Mouse (Mus musculus) lung, postnatal 14 days (tissue): ENCODE measurements around the gene Zfp467.

ENCODE experiments used
- DNase-seq: peaks from one replicate; pipeline ENCODE4 v3.0.0; 2021

Gene Zfp467

DNA sequence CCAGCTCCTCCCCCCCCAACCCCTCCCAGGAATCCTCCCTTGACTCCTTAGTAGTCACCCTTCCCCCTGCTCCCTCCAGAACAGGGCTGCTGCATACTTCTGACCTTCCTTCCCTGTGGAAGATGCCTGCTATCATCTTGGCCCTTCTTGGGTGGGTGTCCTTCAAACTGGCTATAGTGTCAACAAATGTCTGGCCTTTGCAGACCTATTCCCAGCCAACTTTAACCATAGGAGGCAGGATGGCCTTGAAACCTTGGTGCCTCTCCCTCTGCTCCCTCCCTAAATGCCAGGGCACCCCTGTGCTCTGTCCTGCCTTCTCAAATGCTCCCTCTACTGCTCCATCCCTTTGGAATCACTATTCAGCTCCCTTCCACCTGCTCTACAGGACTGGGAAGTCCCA is 6.0 kb downstream of the Zfp467 start:
- DNase-seq = no peak

DNA sequence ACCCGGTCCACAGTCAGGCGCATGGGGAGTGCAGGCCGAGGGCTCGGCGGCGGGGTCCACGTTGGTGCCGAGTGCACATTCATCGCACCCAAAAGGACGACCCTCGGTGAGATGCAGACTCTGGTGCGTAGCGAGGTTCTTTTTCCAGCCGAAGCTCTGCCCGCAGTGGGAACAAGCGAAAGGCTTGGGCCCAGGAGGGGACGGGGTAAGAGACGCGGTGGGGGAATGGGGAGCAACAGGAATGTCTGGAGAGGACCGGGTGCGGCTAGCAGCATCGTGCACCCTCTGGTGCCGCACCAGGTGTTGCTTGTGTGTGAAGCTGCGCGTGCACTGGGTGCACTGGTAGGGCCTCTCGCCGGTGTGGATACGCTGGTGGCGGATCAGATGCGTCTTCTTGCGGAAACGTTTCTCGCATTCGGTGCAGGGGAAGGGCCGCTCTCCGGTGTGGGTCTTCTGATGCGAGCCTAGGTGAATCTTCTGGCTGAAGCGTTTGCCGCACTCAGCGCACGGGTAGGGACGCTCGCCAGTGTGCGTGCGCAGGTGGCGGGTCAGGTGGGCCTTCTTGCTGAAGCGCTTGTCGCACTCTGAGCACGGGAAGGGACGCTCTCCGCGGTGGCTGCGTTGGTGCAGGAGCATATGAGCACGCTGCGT is 7.0 kb downstream of the Zfp467 start:
- no peak for DNase-seq

DNA sequence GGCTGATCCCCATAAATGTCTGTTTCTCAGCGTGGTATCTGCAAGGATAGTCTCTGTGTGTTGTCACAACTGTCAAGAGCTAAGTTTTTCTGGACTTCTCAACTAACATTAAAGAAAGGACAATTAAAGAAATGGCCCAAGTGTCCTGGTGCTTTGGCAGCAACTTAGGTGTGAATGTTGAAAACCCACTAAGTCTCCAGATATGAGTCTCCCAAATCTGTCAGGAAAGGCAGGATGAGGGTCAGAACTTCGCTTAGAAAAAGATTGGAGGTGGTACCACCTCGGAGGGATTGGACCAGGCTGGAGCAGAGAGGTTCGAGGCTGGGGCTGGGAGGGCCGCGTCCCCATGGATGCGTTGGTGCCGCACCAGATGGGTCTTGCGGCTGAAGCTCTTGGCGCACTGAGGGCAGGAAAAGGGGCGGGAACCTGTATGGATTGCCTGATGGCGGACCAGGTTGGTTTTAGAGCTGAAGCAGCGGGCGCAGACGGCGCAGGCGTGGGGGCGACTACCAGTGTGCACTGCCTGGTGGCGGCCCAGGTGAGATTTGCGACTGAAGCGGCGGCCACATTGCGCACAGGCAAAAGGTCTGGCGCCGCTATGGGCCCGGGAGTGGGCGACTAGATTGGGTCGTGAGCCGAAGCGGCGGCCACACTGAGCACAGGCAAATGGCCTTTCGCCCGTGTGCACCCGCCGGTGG is 7.8 kb downstream of the Zfp467 start:
- no peak for DNase-seq

DNA sequence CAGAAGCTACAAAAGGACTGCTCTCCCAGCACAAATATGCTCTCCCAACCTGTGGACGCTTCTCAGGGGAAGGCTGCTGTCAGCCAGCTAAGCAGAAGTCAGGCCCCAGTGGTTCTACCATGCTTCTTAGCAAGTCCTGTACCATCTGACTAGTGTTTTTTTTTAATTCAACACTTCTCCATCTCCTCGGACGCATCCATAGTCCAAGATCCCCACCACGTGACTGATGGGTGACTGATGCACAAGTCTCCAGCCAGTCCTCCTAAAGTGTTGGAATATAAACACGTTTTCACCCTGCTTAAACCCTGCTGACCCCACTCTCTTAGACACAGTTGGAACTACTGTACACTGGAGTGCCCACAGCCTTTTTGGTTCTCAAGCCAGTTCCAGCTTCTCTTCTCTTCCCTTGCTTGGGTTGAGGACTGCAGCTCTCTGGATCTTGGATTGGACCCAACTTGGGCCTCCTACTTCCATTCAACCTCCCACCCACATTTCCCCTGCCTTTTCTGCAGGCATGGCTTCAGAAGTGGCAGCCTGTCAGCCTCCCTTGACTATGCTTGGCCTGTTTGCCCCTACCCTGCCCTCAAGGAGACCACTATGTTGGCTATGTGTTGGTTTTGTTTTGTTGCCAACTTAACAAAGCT is 9.8 kb downstream of the Zfp467 start:
- DNase-seq = no peak

DNA sequence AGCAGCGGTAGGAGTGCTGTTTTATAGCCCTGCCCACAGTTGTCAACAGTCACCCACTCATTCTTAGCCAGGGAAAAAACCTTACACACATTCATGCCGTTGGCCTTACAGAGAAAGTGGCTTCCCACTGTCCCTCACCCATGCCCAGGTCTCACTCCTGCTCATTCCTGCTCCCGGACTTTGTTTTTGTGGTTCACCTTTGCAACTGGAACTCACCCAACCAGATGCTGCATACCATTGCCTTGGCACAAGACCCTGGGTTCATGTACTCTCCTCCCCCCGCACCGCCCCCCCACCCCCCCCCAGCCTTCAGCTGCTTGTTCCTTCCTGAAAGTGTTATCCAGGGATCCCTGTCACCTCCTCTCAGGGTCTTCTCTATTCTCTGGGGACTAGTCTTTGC is 10.5 kb downstream of the Zfp467 start:
- DNase-seq = no peak

DNA sequence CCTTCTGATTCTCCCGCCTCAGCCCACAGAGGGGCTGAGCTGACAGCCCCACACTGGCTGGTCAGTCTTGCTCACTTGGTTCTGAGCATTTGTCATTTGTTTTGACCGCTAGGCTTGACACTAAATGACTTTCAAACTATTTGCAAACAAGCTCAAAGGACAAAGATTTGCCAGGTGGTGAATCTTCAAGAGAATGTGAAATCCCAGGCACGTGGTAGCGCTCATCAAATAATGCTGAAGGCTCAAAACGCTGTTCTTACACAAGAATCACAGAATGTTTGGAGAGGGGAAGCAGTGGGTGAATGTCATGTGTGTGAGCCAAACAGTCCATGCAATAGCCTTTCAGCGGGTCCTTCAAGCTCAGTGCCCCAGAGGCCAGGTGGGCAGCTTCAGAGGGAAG is 11.0 kb downstream of the Zfp467 start:
- no peak for DNase-seq

DNA sequence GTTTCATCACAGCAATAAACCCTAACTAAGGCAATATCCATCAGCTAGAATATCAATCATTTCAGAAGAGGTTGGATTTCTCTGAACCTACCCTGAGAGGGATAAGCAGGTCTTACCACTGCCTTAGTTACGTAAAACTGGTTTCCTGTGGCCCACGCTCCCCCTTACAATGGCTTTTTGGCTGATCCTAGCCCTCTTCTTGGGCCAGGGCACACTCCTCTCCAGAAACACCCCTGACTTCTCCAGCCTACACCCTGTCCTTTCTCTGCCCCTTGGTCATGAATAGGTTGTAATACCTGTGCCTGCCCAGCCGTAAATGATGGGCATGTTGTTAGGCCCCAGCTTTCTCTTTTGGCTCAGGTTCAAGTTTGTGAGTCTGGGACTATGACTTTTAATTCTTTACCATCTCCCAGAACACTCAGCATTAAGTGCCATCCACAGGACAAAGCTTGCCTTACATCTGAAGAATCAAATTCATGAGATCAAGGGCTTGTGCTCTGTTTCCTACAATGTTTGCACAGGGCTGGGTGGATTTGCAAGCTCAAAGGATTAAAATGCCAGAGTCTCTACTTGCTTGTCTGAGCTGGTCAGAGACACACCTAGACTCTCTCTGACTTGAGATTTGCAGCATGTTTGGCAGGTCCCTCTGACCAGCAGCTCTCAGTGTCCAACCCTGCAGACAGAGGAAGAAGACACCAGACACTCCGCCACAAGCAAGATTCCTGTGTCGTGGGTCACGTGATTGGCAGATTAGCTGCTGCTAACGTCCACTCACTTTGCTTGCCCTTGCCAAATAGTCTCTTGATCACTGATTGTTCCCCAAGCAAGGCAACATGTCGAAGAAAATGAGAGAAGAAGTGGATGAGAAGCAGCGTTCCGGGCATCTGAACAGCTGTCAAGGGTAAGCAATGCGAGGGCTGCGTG is 12.5 kb downstream of the Zfp467 start:
- no peak for DNase-seq

DNA sequence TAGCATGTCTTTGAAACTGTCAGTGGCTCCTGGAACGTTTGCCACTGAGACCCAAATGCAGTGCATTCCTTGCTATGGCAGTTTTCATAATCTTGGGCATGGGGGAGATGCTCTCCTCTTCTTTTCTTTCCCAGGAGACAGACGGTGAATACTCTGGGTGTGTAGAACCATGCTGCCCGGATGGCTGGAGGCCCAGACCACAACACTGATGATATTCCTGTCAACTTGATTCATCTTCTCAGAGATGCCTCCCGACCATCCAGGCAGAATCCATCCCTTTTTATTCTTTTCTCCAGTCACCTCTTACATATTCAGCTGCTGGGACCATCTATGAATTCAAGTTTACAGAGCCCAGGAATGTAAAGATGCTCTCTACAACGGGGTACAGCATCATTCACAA is 14.9 kb downstream of the Zfp467 start:
- DNase-seq = no peak

DNA sequence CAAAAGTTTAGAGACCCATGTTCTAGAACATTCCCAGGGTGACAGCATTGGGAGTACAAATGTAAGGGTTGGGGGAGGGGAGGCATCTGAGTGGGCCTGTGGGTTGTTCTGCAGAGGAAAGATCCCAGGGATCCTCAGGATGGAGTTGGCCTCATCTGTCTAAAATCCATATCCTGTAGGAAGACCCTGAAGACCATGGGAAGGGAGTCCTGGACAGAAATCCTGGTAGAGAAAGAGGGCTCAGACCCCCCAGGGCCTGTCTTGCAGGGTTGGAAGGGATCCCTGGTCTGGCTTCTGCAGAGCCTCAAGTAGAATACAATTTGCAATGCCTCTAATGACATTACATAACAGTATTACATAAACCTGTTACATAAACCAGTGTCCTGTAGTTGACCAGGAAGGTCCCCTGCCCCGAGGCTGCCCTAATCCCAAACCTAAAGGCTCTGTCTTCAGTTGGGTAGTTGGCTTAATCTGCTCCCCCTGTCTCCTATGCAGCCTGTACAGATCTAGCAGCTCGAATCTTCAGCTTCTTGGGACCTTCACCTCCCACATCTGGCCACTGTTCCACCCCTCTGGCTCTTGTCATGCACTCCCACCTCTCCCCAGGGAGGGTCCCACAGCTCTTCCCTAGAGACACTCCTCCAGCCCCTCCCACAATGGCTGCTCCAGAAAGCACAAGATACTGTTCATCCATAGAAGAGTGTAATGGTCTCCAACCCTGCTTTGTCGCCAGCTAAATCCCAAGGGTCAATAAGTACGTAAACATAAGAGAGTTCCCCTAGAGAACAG is 16.7 kb downstream of the Zfp467 start:
- DNase-seq = no peak

DNA sequence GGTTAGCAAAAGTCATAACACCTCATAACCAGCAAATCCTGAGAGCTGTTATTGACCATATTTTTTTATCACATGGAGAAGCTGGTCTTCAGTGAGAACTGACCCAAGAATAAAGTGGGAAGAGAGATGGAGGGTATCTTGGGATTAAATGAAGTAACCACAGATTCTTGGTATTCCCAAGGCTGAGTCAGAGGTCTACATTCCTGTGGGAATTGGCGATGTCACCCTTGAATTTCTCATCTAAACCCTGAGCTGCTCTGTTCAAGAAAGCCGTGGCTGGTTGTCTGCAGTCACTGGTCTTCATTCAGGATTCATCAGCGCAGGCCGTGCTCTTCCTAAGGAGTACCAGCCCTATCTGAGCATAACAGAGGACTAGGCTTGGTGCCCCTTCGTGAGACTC is 18.7 kb downstream of the Zfp467 start:
- DNase-seq = no peak

DNA sequence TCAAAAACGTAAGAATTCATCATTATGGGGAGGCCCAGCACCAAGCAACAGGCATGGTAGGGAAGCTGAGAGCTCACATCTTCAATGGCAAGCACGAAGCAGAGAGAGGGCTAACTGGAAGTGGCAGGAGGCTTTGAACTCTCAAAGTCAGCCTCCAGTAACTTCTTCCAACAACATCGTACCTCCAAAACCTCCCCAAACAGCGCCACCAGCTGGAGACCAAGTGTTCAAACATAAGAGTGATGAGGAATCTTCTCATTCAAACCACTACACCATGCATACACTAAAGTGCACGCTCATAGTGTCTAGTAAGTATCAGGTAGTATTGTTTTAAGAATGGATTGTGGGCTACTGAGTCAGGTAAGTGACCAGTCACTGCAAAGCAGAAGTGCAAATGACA is 21.6 kb downstream of the Zfp467 start:
- no peak for DNase-seq

DNA sequence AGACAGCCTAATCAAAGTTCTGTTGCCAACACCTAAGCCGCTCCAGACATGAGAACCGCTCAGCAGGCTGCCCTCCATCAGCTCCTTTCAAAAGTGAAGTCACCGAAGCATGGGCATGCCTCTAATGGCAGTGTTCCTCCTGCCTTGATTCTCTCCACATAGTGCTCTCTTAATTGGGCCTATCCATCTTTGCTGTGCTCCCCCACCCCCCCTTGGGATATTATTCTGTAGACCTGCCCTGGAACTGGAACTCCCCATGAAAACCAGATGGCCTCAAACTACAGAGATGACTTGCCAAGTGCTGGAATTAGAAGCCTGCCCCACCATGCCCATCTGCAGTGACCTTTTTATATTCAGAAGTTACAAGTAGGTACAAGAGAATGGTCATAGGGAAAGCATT is 22.3 kb downstream of the Zfp467 start:
- DNase-seq = no peak

DNA sequence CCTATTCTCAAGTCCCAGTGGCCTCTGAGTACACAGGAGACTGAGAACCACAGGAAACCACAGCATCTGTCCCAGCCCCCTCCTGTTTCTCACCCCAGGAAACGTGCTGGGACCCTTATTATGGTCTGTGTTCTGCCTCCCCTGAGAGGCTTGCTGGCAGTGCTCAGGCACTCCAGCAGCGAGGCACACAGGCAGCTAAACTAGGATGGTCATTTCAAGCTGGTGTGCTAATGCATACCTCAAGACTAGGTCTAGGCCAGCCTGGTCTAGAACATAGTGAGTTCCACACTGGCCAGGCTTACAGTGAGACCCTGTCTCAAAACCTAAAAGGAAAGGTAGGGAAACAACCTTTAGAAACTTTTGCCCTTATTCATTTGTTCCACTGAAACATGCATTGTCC is 25.0 kb downstream of the Zfp467 start:
- DNase-seq = no peak

DNA sequence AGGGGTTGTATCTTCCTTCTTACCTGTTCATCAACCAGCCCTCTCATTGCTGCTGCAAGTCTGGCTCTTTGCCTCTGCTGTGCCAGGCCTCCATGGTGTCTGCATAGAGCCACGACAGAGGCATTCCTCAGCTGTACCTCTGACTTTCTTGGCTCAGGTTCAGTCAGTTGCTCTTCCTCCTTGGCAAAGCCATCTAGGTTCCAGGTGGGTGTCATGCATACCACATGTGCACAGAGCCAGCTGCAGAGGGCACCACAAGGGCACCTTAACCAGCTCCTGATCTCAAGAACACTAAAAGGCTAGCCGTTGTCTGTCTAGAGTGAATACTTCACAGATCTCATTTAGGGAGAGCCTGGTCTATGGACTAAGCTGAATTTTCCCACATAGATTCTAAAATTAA is 29.1 kb downstream of the Zfp467 start:
- DNase-seq = no peak

DNA sequence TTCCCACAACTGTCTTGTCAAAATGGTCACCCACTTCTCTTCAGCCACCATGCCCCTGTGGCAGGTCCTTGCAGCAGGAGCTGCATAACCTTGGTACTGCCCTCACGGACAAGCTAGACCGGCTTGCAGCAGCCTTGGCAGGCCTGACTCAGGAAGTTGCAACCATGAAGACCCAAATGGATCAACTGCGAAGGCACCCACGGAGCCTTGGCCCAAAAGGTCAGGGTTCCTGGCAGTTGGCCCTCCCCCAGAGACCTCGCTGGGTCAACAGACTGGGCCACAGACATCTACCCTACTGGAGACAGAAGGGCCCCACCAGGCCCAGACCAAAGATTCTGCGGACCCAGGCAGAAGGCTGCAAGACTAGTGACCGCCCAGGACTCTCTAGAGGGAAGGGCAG is 30.0 kb downstream of the Zfp467 start:
- DNase-seq = no peak

DNA sequence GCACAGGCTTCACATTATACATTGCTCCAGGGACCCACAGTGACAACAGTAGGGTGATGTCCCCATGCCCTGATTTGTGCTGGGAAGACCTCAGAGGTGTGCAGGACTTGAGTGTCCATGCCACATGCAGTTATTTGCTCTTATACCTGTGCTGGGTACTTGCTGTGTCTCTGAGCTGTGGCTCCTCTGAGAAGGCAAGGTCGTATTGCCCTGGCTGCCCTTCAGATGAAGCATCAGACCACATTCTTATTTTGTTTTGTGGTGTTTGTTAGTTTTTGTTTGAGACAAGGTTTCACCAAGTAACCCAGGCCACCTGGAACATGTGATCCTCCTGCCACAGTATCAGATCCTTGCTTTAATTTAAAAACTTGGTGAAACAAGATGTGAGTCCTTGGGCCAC is 30.7 kb downstream of the Zfp467 start:
- no peak for DNase-seq

DNA sequence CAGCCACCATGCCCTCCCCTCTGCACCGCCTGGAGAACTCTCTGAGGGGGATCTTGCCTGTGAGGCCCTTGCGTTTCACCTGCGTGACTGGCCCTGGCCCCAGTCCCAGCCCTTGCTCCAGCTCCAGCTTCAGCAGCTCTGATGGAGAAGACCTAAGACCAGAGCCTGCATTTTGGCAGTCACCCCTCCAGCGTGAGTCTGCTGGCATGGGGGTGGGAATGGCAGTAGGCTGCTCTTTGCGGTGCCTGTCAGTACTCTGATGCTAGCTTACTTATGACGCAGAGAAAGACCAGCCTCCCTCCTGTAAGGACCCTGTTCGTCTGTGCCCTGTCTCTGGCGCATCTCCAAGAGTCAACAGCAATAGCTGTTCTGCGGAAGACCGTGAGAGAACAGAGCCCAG is 32.5 kb downstream of the Zfp467 start:
- no peak for DNase-seq

DNA sequence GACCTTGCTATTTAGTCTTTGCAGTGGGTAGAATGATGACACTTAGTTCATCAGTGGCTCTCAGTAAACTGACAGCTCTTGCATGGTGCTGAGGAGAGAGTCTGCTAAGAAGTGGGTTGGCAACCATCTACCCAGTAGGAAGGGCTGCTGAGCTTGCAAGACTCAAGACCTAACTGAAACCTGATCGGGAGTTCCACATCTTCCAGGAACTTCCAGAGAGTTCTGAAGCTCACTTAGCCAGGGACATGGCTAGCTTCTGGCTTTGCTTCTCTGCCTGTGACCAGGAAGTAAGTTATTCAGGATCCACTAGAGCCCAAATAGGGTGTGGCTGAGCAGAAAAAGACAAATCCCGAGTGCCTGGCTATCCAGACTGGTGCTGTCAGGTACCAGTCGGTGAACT is 33.0 kb downstream of the Zfp467 start:
- no peak for DNase-seq

DNA sequence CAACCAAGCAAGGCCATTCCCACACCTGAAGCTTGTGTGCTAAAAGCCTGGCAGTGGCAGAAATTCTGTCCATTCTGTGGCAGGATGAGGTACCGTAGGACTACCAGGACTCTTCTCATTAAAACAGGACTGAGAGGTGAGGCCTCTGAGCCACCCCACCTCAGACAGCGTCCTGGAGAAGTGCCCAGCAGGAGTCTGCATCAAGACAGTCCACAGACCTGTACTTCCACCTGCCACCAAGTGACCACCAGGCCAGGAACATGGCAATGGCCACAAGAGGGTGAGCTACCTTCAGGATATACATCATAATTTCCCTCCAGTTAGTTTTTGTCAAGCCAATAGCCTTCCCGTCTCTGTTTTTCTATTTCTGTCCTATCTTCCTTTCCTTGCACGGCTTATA is 33.5 kb downstream of the Zfp467 start:
- DNase-seq = no peak

DNA sequence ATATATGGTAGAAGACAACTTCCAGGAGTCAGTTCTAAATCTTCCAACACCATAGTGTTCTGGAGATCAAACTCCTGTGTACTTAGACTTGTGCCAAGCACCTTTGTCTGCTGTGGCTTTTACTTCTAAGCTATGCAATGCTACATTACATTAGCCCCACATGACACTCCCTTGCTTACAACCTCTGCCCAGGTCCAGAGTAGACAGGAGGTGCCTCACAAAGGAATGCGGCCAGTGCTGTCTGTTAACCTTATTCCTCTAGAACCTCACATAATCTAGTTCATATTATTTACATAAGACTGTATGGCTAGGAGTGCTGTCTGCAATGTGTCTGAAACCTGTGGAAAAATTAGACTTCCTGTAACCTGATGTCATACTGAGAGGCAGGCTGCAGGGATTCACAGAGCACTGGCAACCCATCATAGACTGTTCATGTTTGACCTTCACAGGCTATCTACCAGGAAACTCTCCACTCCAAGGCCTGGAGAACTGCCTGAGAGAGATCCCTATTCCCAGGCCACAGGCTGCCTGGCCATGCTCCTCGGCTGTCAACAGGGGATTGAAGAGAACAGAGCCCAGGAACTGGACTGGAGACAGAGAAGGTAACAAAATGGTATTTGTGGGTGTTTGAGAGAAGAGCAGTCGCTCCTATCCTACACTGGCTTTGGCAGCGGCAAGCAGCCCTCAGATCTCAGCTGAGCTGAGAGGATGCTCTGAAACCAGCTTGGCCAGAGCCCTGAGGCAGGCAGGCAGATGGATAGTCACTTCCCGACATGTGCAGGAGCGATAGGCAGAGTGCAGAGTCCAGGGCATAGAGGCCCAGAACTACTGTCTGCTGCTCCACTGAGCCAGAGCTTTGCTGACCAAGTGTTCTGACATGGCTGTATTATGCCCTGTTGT is 34.2 kb downstream of the Zfp467 start:
- DNase-seq = no peak

DNA sequence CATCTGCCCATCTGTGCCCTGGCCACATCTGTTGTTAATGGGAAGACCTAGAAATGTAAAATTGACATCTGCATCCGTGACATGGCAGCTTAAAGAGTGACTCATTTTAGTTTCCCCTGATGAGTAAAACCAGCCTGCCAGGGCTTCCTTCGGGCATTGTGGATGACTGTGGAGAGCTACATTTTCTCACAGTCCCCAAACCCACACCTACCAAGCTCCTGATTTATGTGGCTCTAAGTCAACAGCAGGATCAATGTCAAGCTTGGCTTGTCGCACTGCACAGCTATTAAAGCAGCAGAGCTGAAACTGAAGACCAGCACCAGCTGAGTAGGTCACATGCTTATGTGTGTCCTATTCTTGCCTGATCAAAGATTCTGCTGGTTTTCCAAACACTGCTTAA is 35.1 kb downstream of the Zfp467 start:
- DNase-seq = no peak
